Mouse (Mus musculus) G1E (cell line): Measurements from ENCODE around the gene Hnrnpk. TPM values are rescaled to one million over a fixed set of nuclear protein-coding genes. Genes with fewer than 3 reads are reported as not detected.
"Not testable (repeated sequence)": the region's sequence is repeated elsewhere in the genome, so short reads cannot be mapped to it uniquely, and the experiment has no call there.

ENCODE experiments used
- ATAC-seq: 2 replicates; pipeline ENCODE4 v1.8.0; 2016; ENCODE audit warnings: mild to moderate bottlenecking; ENCODE audit not compliant: insufficient number of reproducible peaks, poor library complexity, low FRiP score, severe bottlenecking; ENCODE audit errors: extremely low read depth
- DNase-seq: peaks from one replicate; pipeline ENCODE4 v3.0.0; 2012; ENCODE audit warnings: low spot score
- H3K27me3 ChIP-seq: 2 replicates; pipeline ENCODE4 v1.6.1; 2012; ENCODE audit warnings: mild to moderate bottlenecking, low read length, inconsistent platforms; ENCODE audit not compliant: insufficient read depth
- H3K36me3 ChIP-seq: replicated peaks from 2 replicates; pipeline ENCODE3; 2012; ENCODE audit warnings: mild to moderate bottlenecking, inconsistent platforms
- H3K4me1 ChIP-seq: 2 replicates; pipeline ENCODE4 v1.6.1; 2012; ENCODE audit warnings: low read depth, low read length, inconsistent platforms, mixed read lengths; ENCODE audit not compliant: insufficient read depth
- H3K4me3 ChIP-seq: 2 replicates; pipeline ENCODE4 v1.5.1; 2012; ENCODE audit warnings: low read depth, mild to moderate bottlenecking, inconsistent platforms, low read length, moderate library complexity, mixed read lengths
- H3K9me3 ChIP-seq: replicated peaks from 2 replicates; pipeline ENCODE4 v1.6.1; 2012; ENCODE audit warnings: inconsistent platforms
- CTCF ChIP-seq: IDR thresholded peaks from 2 replicates; pipeline ENCODE4 v1.5.1; 2012; ENCODE audit warnings: low read depth, low read length, inconsistent platforms, mixed read lengths
- GATA1 ChIP-seq: IDR thresholded peaks from 2 replicates; pipeline ENCODE4 v1.6.1; 2012; ENCODE audit warnings: borderline replicate concordance, low read length, inconsistent platforms, mixed read lengths
- GATA2 ChIP-seq: IDR thresholded peaks from 2 replicates; pipeline ENCODE4 v1.6.1; 2012; ENCODE audit warnings: low read depth, low read length, inconsistent platforms, borderline replicate concordance
- POLR2AphosphoS5 ChIP-seq: IDR thresholded peaks from 2 replicates; pipeline ENCODE4 v1.6.1; 2012; ENCODE audit warnings: low read depth, low read length, inconsistent platforms; ENCODE audit not compliant: insufficient replicate concordance
- TAL1 ChIP-seq: conservative IDR thresholded peaks from 2 replicates; pipeline ENCODE4 v1.6.1; 2012; ENCODE audit warnings: low read depth, low read length, inconsistent platforms, mixed read lengths
- polyA plus RNA-seq: library from polyadenylated mRNA; stranded (reverse); fragments of >175 nt; gene quantifications from 2 replicates; pipeline ENCODE4 v1.2.3, GENCODE M21; 2012
- total RNA-seq, 2 experiments: library from RNA; stranded (forward) in 1 of 2; stranded (reverse) in 1 of 2; fragments of 200-1000 nt in 1 of 2; fragments of >200 nt in 1 of 2; fragmentation: Nextera tagmentation in 1 of 2; gene quantifications; 2 replicates each; pipeline ENCODE4 v1.2.3; 2014 to 2017

The Hnrnpk gene
- total RNA-seq (2014; fragmentation: Nextera tagmentation) (1,619 and 1,730 TPM in 2 replicates), total RNA-seq (2017) (2,025 and 2,332 TPM in 2 replicates), polyA plus RNA-seq (837 and 1,008 TPM in 2 replicates)

GRCm38 (mm10) chr13:58403243-58403642 is at the start of gene Hnrnpk:
TSS of gene Hnrnpk (minus strand) at chr13:58403343.
- Histone ChIP-seq H3K4me3 (peak within 1 kb of the TSS; percentile 93), H3K4me1 (peaks cover 19% of the 10 kb centered on the region), H3K36me3 (peaks cover 39% of the 10 kb centered on the region)
- not testable (repeated sequence) for H3K9me3 ChIP-seq, DNase-seq, H3K27me3 ChIP-seq, ATAC-seq

GRCm38 (mm10) chr13:58452246-58452645 is 49.1 kb upstream of the Hnrnpk start:
- TF ChIP-seq CTCF (no peak), POLR2AphosphoS5 (no peak), GATA1 (no peak), GATA2 (no peak), TAL1 (no peak)
- H3K4me3 ChIP-seq, result no peak overlapping the region
- no peak for ATAC-seq
- H3K4me1 ChIP-seq, result no peaks in the 10 kb centered on the region
- no peak for DNase-seq
- H3K36me3 ChIP-seq, result no peaks in the 10 kb centered on the region
- peaks cover 2% of the 10 kb centered on the region; the same call in 1 of the 2 replicates for H3K9me3 ChIP-seq
- peaks cover 27% of the 10 kb centered on the region for H3K27me3 ChIP-seq

- Histone ChIP-seq H3K9me3 (no peaks in the 10 kb centered on the region), H3K36me3 (no peaks in the 10 kb centered on the region), H3K27me3 (peaks cover 29% of the 10 kb centered on the region), H3K4me3 (no peak overlapping the region), H3K4me1 (no peaks in the 10 kb centered on the region)
- no peak for TF ChIP-seq TAL1
- no peak for TF ChIP-seq CTCF
- TF ChIP-seq GATA1, result no peak
- no peak for TF ChIP-seq GATA2
- no peak for TF ChIP-seq POLR2AphosphoS5
- DNase-seq, result no peak
- ATAC-seq, result no peak
Measured at GRCm38 (mm10) chr13:58450459-58451182, 47.5 kb upstream of the Hnrnpk start.

- H3K4me3 ChIP-seq, result no peak overlapping the region
- peaks cover 12% of the 10 kb centered on the region for H3K4me1 ChIP-seq
- ATAC-seq, result no peak
- no peak for DNase-seq
- H3K27me3 ChIP-seq, result peaks cover 13% of the 10 kb centered on the region
- TF ChIP-seq POLR2AphosphoS5 (no peak), GATA2 (no peak), GATA1 (no peak), TAL1 (no peak), CTCF (no peak)
- no peaks in the 10 kb centered on the region for H3K36me3 ChIP-seq
- H3K9me3 ChIP-seq, result no peaks in the 10 kb centered on the region
Measured at GRCm38 (mm10) chr13:58446541-58446940, 43.4 kb upstream of the Hnrnpk start.

GRCm38 (mm10) chr13:58443787-58444186 is 40.6 kb upstream of the Hnrnpk start:
- DNase-seq (peak; percentile 47), ATAC-seq (0 out of 2 replicates have a peak, but pooled peaks have one; percentile 49)
- no peaks in the 10 kb centered on the region for H3K36me3 ChIP-seq
- TF ChIP-seq CTCF (no peak), TAL1 (no peak)
- peaks cover 12% of the 10 kb centered on the region for H3K4me1 ChIP-seq
- H3K9me3 ChIP-seq, result no peaks in the 10 kb centered on the region
- peaks cover 12% of the 10 kb centered on the region for H3K27me3 ChIP-seq
- no peak overlapping the region for H3K4me3 ChIP-seq

- ATAC-seq, result no peak
- no peak for DNase-seq
- no peaks in the 10 kb centered on the region for H3K36me3 ChIP-seq
- TF ChIP-seq CTCF (no peak), GATA2 (no peak), POLR2AphosphoS5 (no peak), GATA1 (no peak), TAL1 (no peak)
- peaks cover 10% of the 10 kb centered on the region for H3K27me3 ChIP-seq
- no peak overlapping the region for H3K4me3 ChIP-seq
- no peaks in the 10 kb centered on the region for H3K9me3 ChIP-seq
- H3K4me1 ChIP-seq, result peaks cover 12% of the 10 kb centered on the region
Measured at GRCm38 (mm10) chr13:58443326-58443725, 40.2 kb upstream of the Hnrnpk start.

- DNase-seq (no peak), ATAC-seq (no peak)
- H3K4me1 ChIP-seq, result peaks cover 12% of the 10 kb centered on the region
- H3K9me3 ChIP-seq, result no peaks in the 10 kb centered on the region
- TF ChIP-seq CTCF (no peak), GATA1 (no peak), POLR2AphosphoS5 (no peak), TAL1 (no peak), GATA2 (no peak)
- H3K27me3 ChIP-seq, result peaks cover 11% of the 10 kb centered on the region
- no peaks in the 10 kb centered on the region for H3K36me3 ChIP-seq
- H3K4me3 ChIP-seq, result no peak overlapping the region
Measured at GRCm38 (mm10) chr13:58439716-58440115, 36.6 kb upstream of the Hnrnpk start.
